Mouse (Mus musculus) heart, embryonic 10.5 days (tissue): ENCODE results near the gene Whamm. TPM values are rescaled to one million over a fixed set of nuclear protein-coding genes. Genes with fewer than 3 reads are reported as not detected.
A peak's percentile ranks its signal among the peaks of the same experiment; 100 is the strongest.

Experiments used
- DNase-seq: peaks from one replicate; pipeline ENCODE4 v3.0.0-alpha.2; 2017; ENCODE audit warnings: low spot score
- H3K27ac ChIP-seq: fragments of 300-500 bp; sonication (generic); 2 replicates; pipeline ENCODE4 v1.5.1; 2016; ENCODE audit warnings: mild to moderate bottlenecking
- H3K27me3 ChIP-seq: fragments of 300-500 bp; sonication (generic); 2 replicates; pipeline ENCODE4 v1.6.1; 2016; ENCODE audit warnings: mild to moderate bottlenecking; ENCODE audit not compliant: poor library complexity, insufficient read depth, severe bottlenecking
- H3K36me3 ChIP-seq: fragments of 300-500 bp; sonication (generic); 2 replicates; pipeline ENCODE4 v1.6.1; 2016; ENCODE audit warnings: mild to moderate bottlenecking, moderate library complexity
- H3K4me1 ChIP-seq: fragments of 300-500 bp; sonication (generic); 2 replicates; pipeline ENCODE4 v1.6.1; 2016; ENCODE audit warnings: mild to moderate bottlenecking
- H3K4me3 ChIP-seq: fragments of 300-500 bp; sonication (generic); 2 replicates; pipeline ENCODE4 v1.5.1; 2016; ENCODE audit warnings: mild to moderate bottlenecking, moderate library complexity
- H3K9me3 ChIP-seq: fragments of 300-500 bp; sonication (generic); 2 replicates; pipeline ENCODE4 v1.6.1; 2016; ENCODE audit warnings: mild to moderate bottlenecking, moderate library complexity
- WGBS: fragments of 180-500 bp; shearing (Covaris S2); methylation state at CpG from one replicate; pipeline ENCODE4 v1.1.7; 2016; 5-methylcytosine and 5-hydroxymethylcytosine counted together
- polyA plus RNA-seq: library from polyadenylated mRNA; unstranded; fragments of >200 nt; fragmentation: Nextera tagmentation; extraction: Ambion mirVana; gene quantifications from 2 replicates; pipeline ENCODE4 v1.2.1, GENCODE M21; 2016

Gene Whamm
- polyA plus RNA-seq, 1 experiment from 2014 or later = 3.9 TPM

DNA sequence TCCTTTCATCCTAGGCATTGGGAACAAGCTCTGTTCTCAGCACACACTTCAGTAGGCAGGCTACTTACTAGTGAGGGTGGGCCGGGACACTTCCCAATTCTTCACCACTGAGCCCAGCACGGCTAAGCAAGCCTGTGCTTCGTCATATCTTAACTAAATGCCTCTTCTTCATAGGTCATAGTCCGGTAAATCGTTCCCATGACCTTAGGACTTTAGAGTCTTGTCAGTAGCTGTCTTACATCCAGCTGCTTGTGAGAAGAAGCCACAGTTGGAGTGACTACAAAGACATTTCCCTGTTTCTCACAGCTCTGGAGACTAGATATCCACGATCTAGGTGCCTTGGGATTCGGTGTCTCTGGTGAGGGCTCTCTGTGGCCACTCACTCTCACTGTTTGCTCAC is 14.3 kb downstream of the Whamm start:
- Histone ChIP-seq H3K36me3 (peaks cover 63% of the 10 kb centered on the region), H3K27ac (no peak overlapping the region), H3K4me3 (no peak overlapping the region), H3K4me1 (no peaks in the 10 kb centered on the region), H3K27me3 (no peaks in the 10 kb centered on the region), H3K9me3 (no peaks in the 10 kb centered on the region)
- 88% methylated on average over 7 of the region's 7 CpGs for WGBS
- no peak for DNase-seq

DNA sequence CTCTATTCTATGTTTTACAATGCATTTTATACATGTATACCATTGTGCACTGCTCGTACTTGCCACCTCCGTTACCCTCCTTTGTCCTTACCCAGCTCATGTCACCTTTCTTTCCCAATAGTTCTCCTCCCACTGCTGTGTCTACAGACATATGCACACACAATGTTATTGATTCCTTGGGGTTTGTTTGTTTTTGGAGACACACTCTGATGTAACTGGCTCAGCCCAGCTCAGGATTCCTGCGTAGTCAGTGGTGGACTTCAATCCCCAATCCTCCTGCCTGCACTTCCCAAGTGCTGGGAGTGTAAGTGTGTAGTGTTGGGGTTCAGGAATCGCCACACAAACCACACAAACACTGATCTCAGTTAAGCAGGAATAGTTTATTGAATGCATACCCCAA is 16.2 kb downstream of the Whamm start:
- no peak overlapping the region for H3K4me3 ChIP-seq
- peaks cover 80% of the 10 kb centered on the region for H3K36me3 ChIP-seq
- 85% methylated on average over 4 of the region's 4 CpGs for WGBS
- no peak overlapping the region for H3K27ac ChIP-seq
- no peaks in the 10 kb centered on the region for H3K9me3 ChIP-seq
- H3K27me3 ChIP-seq = no peaks in the 10 kb centered on the region
- no peak for DNase-seq
- H3K4me1 ChIP-seq = no peaks in the 10 kb centered on the region

DNA sequence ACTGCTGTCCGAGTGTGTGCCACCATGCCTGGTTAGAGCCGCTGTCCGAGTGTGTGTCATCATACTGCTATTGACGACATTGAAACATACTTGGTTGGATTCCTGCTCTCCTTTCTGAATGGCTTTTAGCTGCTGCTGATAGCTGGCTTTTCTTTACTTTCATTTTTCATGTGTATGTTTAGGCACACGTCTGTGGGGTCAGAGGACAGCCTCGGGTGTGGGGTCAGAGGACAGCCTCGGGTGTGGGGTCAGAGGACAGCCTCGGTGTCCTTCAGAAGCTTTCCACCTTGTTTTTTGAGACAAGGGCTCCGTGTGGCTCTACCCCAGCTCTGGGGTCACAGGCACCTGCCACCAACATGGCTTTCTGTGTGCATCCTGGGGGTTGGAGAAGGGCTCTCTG is 21.6 kb downstream of the Whamm start:
- Histone ChIP-seq H3K27me3 (no peaks in the 10 kb centered on the region), H3K4me3 (no peak overlapping the region), H3K36me3 (peaks cover 94% of the 10 kb centered on the region), H3K4me1 (peaks cover 5% of the 10 kb centered on the region; the same call in 1 of the 2 replicates), H3K9me3 (no peaks in the 10 kb centered on the region), H3K27ac (no peak overlapping the region)
- 86% methylated on average over 9 of the region's 9 CpGs for WGBS
- DNase-seq = no peak

DNA sequence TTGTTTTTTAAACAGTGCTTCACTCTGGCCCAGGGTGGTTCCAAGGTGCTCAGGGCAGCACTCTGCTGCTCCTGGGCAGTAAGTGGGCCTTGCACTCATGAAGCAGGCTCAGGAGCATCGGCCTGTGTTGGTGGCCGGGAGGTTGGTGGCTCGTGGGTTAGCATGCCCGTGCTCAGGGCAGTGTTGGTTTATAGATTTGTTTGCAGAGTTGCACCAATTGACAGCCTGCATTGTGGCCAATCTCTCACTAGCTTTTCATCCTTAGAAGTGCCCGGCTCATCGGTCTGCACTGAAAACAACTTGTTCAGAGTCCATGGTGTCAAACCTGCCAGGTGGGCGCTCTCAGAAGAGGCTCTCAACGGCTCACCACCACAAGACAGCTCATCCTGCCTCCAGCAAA is 22.3 kb downstream of the Whamm start:
- DNase-seq = no peak
- Histone ChIP-seq H3K27ac (no peak overlapping the region), H3K4me3 (no peak overlapping the region), H3K36me3 (peaks cover 95% of the 10 kb centered on the region), H3K27me3 (no peaks in the 10 kb centered on the region), H3K9me3 (no peaks in the 10 kb centered on the region), H3K4me1 (peaks cover 5% of the 10 kb centered on the region; the same call in 1 of the 2 replicates)
- WGBS = 89% methylated on average over 8 of the region's 8 CpGs

DNA sequence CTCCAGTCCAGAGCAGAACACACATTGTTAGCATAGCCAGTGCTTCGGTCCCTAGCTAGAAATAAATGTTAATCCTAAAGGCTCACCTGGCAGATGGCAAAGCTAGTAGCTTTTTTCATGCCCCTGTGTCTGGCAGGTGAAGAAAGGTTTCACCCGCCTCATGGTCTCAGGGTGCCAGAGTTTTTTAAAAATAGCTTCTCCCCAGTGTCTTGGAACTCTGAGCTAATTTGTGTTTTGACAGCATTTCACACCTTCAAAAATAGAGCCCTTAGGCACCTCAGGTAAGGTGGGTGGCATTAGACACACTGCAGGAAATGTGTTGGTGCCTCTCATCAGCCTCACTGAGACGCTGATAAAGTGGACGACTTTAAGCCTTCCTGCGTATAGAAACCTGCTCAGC is 24.0 kb downstream of the Whamm start:
- WGBS = 58% methylated on average over 5 of the region's 5 CpGs
- Histone ChIP-seq H3K4me1 (peaks cover 14% of the 10 kb centered on the region; the same call in 1 of the 2 replicates), H3K27me3 (no peaks in the 10 kb centered on the region), H3K4me3 (no peak overlapping the region), H3K36me3 (peaks cover 93% of the 10 kb centered on the region), H3K27ac (no peak overlapping the region), H3K9me3 (no peaks in the 10 kb centered on the region)
- DNase-seq = no peak

DNA sequence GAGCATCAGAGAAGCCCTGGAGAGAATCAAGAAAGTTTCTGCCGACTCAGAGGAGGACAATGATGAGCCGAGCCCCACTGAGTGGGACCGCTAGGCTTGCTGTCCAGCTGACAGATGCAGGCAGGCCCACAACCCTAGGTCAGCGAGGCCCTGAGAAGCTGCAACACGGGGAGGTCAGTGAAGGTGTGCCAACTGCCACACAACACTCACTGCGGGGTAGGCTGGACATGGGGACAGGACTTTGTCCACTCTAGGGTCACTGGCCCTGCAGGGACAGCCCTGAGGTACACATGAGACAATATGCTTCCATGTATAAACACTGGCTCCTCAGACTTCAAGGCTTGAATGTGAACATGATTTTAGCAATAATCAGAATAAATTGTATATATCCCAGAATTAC is 25.0 kb downstream of the Whamm start:
- no peaks in the 10 kb centered on the region for H3K9me3 ChIP-seq
- 86% methylated on average over 6 of the region's 6 CpGs for WGBS
- no peaks in the 10 kb centered on the region for H3K27me3 ChIP-seq
- H3K27ac ChIP-seq = no peak overlapping the region
- peaks cover 83% of the 10 kb centered on the region for H3K36me3 ChIP-seq
- H3K4me1 ChIP-seq = peaks cover 18% of the 10 kb centered on the region; the same call in 1 of the 2 replicates
- DNase-seq = no peak
- no peak overlapping the region for H3K4me3 ChIP-seq

DNA sequence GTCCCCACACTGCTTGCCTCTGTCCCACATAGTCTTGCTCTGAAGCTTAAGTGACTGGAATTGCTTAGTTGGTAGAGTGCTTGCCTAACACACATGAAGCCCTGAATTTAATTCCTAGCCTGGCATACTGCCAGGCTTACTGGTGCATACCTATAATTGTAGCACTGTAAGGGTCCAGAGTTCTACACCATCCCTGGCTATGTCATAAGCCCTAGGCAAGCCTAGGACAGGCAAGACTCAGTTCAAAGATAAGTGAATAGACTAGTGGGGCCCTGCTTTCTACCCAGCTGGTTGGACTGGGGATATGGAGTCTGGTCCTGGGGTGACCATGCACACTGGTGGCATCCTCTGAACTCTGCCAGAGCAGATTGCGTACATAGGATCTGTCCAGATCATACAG is 26.6 kb downstream of the Whamm start:
- Histone ChIP-seq H3K27ac (peak overlapping the region; percentile 63), H3K4me3 (no peak overlapping the region), H3K4me1 (peaks cover 18% of the 10 kb centered on the region; the same call in 1 of the 2 replicates), H3K36me3 (peaks cover 67% of the 10 kb centered on the region), H3K9me3 (no peaks in the 10 kb centered on the region), H3K27me3 (no peaks in the 10 kb centered on the region)
- WGBS = 100% methylated on average over 1 of the region's 1 CpGs
- DNase-seq = no peak

DNA sequence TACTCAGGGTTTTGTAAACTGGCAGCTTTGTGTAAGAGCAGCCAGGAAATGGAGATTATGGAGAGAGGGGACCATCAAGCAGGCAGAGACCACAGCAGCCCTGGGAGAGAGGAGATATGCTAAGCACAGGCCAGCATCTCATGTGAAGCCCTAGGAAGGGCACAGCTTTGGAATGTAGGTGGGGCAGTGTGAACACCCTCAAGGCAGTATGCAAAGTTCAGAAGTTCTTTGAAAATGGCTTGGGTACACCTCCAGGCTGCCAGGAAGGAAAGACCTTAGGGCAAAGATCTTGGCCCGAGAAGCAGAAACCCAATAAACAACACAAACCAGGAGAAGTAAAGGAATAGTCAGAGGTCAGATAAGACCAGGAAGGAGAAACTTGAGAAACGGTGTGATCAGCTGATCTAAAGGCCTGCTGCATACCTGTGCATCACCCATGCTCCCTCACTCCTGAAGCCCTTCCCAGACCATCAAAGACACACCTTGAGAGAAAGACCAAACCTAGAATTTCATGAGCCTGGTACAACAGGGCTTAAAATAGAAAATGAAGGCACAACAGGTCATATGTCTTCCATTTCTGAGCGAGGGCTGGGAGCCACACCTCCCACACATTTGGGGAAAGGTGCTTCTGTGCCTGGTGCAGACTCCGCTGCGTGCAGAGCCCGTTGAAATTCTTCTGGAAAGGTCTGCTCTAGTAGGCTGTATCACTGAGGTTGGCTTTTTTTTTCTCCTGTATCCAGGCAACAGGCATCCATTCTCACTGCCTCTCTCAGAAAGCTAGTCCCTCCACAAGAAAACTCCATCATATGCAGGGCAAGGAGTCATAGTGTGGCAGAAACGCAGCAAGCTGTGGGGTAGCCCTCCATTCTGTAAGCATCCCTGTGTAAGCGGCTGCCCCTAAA is 28.6 kb downstream of the Whamm start:
- no peak for DNase-seq

DNA sequence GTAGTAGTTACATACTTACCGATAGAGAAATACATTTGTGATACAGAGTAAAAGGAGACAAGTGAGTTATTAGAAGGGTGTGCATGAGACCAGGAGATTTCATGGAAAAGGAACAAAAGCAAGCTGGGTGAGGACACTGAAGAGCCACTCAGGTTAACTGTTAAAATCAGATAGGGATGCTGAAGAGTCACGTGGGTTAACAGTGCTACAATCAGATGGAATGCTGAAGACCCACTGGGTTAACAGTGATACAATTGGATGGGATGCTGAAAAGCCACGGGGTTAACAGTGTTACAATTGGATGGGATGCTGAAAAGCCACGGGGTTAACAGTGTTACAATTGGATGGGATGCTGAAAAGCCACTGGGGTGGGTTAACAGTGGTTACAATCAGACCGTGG is 33.9 kb downstream of the Whamm start:
- Histone ChIP-seq H3K9me3 (no peaks in the 10 kb centered on the region), H3K4me3 (no peak overlapping the region), H3K27me3 (no peaks in the 10 kb centered on the region), H3K36me3 (peaks cover 24% of the 10 kb centered on the region), H3K4me1 (peaks cover 5% of the 10 kb centered on the region; the same call in 1 of the 2 replicates), H3K27ac (no peak overlapping the region)
- DNase-seq = no peak
- WGBS = 79% methylated on average over 5 of the region's 5 CpGs

More for the DNA sequence above, 28.6 kb downstream of the Whamm start:
- WGBS = 68% methylated on average over 8 of the region's 8 CpGs
- Histone ChIP-seq H3K4me1 (peaks cover 18% of the 10 kb centered on the region; the same call in 1 of the 2 replicates), H3K9me3 (no peaks in the 10 kb centered on the region), H3K4me3 (no peak overlapping the region), H3K36me3 (peaks cover 55% of the 10 kb centered on the region), H3K27ac (no peak overlapping the region), H3K27me3 (no peaks in the 10 kb centered on the region)

DNA sequence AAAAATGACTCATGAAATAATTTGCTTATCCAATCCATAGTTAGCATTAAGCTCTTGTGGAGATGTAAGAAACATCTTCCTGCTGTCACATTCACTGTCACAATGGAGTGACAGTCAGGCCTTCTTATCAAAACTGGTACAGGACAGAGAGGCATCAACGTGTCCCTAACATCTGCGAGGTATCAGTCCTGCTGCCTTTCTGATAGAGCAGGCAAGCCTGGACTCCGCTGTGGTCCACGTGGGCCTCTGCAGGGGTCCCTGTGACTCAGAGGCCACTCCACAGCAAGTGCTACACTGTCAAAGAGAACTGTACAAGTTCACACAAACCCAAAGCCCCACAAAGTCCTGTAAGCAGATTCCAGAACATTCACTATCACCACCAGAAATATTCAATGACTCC is 34.4 kb downstream of the Whamm start:
- H3K27me3 ChIP-seq = no peaks in the 10 kb centered on the region

DNA sequence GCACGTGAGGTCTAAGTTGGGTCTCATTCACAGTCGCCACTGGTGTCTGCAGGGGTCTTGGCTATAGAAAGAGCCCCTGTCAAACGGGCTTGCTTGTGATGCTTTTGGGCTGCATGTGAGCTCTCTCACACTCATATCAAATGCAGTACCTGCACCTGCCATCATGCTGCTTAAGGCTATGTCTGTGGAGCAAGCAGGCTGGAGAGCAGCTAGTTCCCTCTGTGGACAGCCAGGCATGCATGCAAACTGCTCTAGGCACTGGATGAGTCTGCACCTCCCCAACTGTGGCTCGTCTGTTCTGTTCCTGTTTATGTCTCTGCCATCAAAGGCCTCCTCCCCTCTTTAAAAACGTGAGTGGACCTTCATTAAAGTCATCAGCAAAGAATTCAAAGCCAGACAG is 35.4 kb downstream of the Whamm start:
- no peak overlapping the region for H3K27ac ChIP-seq
- no peaks in the 10 kb centered on the region; the same call in 1 of the 2 replicates for H3K4me1 ChIP-seq
- DNase-seq = no peak
- H3K9me3 ChIP-seq = no peaks in the 10 kb centered on the region
- WGBS = 71% methylated on average over 5 of the region's 5 CpGs
- H3K4me3 ChIP-seq = no peak overlapping the region
- H3K27me3 ChIP-seq = no peaks in the 10 kb centered on the region
- peaks cover 39% of the 10 kb centered on the region for H3K36me3 ChIP-seq

More for the DNA sequence above, 34.4 kb downstream of the Whamm start:
- Histone ChIP-seq H3K4me1 (no peaks in the 10 kb centered on the region; the same call in 1 of the 2 replicates), H3K36me3 (peaks cover 29% of the 10 kb centered on the region), H3K4me3 (no peak overlapping the region), H3K9me3 (no peaks in the 10 kb centered on the region), H3K27ac (no peak overlapping the region)
- peak; percentile 84 for DNase-seq
- WGBS = 36% methylated on average over 4 of the region's 4 CpGs

DNA sequence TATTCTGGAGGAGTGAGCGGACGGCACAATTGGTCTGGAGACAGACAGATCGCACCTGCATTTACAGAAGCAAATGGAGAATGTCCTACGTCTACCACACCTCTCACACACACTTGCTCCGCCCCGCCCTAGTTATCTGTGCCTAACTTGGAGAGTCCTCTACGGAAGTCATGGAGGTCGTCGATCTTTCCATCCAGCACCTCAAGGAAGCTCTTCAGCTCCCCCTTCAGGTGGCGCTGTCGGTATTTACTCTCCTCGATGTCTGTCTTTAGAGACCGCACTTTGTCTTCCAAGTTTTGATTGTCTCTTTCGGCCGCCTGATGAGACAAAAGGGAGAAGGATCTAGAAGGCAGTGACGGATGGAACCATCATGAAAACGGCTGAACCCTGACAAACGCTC is 39.1 kb downstream of the Whamm start:
- Histone ChIP-seq H3K27ac (no peak overlapping the region), H3K4me3 (no peak overlapping the region), H3K36me3 (peaks cover 66% of the 10 kb centered on the region), H3K4me1 (peaks cover 6% of the 10 kb centered on the region; the same call in 1 of the 2 replicates), H3K27me3 (no peaks in the 10 kb centered on the region), H3K9me3 (no peaks in the 10 kb centered on the region)
- WGBS = 53% methylated on average over 18 of the region's 18 CpGs
- DNase-seq = peak; percentile 79

DNA sequence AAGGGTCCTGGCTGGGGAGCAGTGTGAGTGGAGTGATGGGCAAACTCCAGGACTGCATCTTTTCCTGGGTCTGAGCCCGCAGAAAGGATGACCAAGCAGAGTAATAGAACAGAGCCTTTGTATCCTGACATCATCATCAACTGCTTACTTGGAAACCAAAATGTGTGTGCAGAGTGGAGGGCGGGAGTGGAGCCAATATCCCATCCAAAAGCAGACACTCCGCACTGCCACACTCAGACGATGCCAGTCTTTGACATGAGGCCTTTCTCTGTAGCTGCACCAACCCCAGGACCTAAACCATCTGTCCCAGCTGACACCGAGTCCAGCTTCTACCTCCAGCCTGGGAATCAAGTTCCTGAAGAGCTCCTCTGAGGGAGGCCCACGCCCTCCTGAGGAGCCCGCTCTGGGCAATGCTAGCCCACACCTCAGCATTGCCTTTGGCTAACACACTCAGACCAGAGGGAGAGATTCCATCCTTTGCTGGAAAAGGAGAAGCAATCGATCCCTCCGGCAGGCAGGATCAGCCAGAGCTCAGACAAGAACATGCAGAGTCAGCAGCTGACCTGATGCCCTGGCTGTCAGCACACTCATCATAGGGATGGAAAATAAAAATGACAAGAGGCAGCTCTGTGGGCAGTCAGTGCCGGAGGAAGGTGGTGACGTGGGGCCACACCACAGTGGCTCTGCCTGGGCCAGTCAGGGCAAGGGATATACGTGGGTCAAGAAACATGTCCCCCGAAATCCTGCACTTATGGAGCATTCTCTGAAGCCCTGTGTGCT is 42.0 kb downstream of the Whamm start:
- H3K9me3 ChIP-seq = no peaks in the 10 kb centered on the region
- peaks cover 12% of the 10 kb centered on the region; the same call in 1 of the 2 replicates for H3K4me1 ChIP-seq
- 80% methylated on average over 13 of the region's 13 CpGs for WGBS
- H3K27me3 ChIP-seq = no peaks in the 10 kb centered on the region
- H3K4me3 ChIP-seq = no peak overlapping the region
- H3K36me3 ChIP-seq = peaks cover 71% of the 10 kb centered on the region
- DNase-seq = peak; percentile 73
- no peak overlapping the region for H3K27ac ChIP-seq
